ENCODE assay signal across 8 mouse cellular contexts in genomic region chr16:9009361-9010083, GRCm38 (mm10).
DNase-seq lines count a peak whose midpoint lies in the region; ATAC-seq and TF ChIP-seq lines count a peak whose summit lies in the region.

No protein-coding gene starts in this region.

- no peaks in the 10 kb centered on the region for H3K36me3 ChIP-seq in hindbrain, embryonic 12.5 days

- H3K27me3 ChIP-seq in Patski = no peaks in the 10 kb centered on the region
- H3K27me3 ChIP-seq in hindbrain, embryonic 12.5 days = peaks cover 7% of the 10 kb centered on the region

- H3K4me1 ChIP-seq in hindbrain, embryonic 12.5 days = no peaks in the 10 kb centered on the region

- peak; percentile 68 for ATAC-seq in Patski
- ATAC-seq in hindbrain, embryonic 12.5 days (ENCODE audit: low FRiP score) = peak; percentile 73

- in situ Hi-C loops in Patski (cut with MboI; ENCODE audit: low pct_unique_long_range_greater_than_20kb) = loop anchor here (5.0 kb wide), 3 partner anchors 122 to 983 kb away; no protein-coding TSS in a partner anchor

- no peak for DNase-seq in Patski (ENCODE audit: low read depth, low spot score)
- peak; percentile 75 for DNase-seq in cerebellum, adult 9-10 months
- DNase-seq in frontal cortex, postnatal 14 days (ENCODE audit: low spot score in 2 of 2) = peak; percentile 90 to 92
- peak; percentile 92 to 93 for DNase-seq in layer of hippocampus, postnatal 10 days (ENCODE audit: low spot score in 2 of 2)
- peak; percentile 44 for DNase-seq in lung, postnatal 25 days (ENCODE audit: low spot score)
- DNase-seq in right cerebral cortex, postnatal 10 days (ENCODE audit: low spot score in 2 of 2) = peak; percentile 95
- DNase-seq in yolk sac, embryonic 10.5 days (ENCODE audit: low spot score) = peak; percentile 50

- 22% methylated on average over 19 of the region's 19 CpGs for WGBS in hindbrain, embryonic 12.5 days

- H3K9ac ChIP-seq in hindbrain, embryonic 12.5 days = no peak overlapping the region

- POLR2A ChIA-PET in Patski (lab: Charles Lee) = no interaction called here

- CTCF ChIA-PET in Patski (lab: Charles Lee) = interaction anchor here (0.7 to 2.1 kb wide), 7 partner anchors 119 to 985 kb away, joined by 3 to 10 read pairs (median 3); no protein-coding TSS in a partner anchor

- H3K27ac ChIP-seq in hindbrain, embryonic 12.5 days = no peak overlapping the region

- H3K9me3 ChIP-seq in hindbrain, embryonic 12.5 days (replicated peaks) = no peaks in the 10 kb centered on the region

- H3K4me2 ChIP-seq in hindbrain, embryonic 12.5 days (replicated peaks) = no peak overlapping the region

- no peak overlapping the region for H3K4me3 ChIP-seq in hindbrain, embryonic 12.5 days

- peak; percentile 97 for TF ChIP-seq CTCF in Patski (IDR thresholded peaks at IDR 0.05)
